Mouse (Mus musculus): ENCODE results near the gene Ipo11.

Ipo11 gene

GRCm38 (mm10) chr13:106817066-106817465 lies 119.7 kb downstream of the Ipo11 start:
- no peak for DNase-seq (ENCODE audit: extremely low spot score, low spot score)

- DNase-seq (ENCODE audit: extremely low spot score, low spot score) = no peak
Observed at GRCm38 (mm10) chr13:106813519-106813918, 123.2 kb downstream of the Ipo11 start.

- DNase-seq (ENCODE audit: extremely low spot score, low spot score) = no peak
Observed at GRCm38 (mm10) chr13:106813087-106813486, 123.7 kb downstream of the Ipo11 start.

GRCm38 (mm10) chr13:106810156-106810555 lies 126.6 kb downstream of the Ipo11 start:
- DNase-seq (ENCODE audit: extremely low spot score, low spot score) = no peak

GRCm38 (mm10) chr13:106808821-106809220 lies 127.9 kb downstream of the Ipo11 start:
- DNase-seq (ENCODE audit: extremely low spot score, low spot score) = no peak

GRCm38 (mm10) chr13:106808315-106808714 lies 128.4 kb downstream of the Ipo11 start:
- DNase-seq (ENCODE audit: extremely low spot score, low spot score) = no peak

- DNase-seq (ENCODE audit: extremely low spot score, low spot score) = no peak
Observed at GRCm38 (mm10) chr13:106807303-106807702, 129.5 kb downstream of the Ipo11 start.

GRCm38 (mm10) chr13:106805146-106805545 lies 131.6 kb downstream of the Ipo11 start:
- no peak for DNase-seq (ENCODE audit: extremely low spot score, low spot score)

- DNase-seq (ENCODE audit: extremely low spot score, low spot score) = no peak
Observed at GRCm38 (mm10) chr13:106798026-106798425, 138.7 kb downstream of the Ipo11 start.

- DNase-seq (ENCODE audit: extremely low spot score, low spot score) = no peak
Observed at GRCm38 (mm10) chr13:106788817-106789216, 147.9 kb downstream of the Ipo11 start.

- DNase-seq (ENCODE audit: extremely low spot score, low spot score) = no peak
Observed at GRCm38 (mm10) chr13:106768807-106769206, 168.0 kb downstream of the Ipo11 start.

GRCm38 (mm10) chr13:106762611-106763010 lies 174.1 kb downstream of the Ipo11 start:
- DNase-seq (ENCODE audit: extremely low spot score, low spot score) = no peak

GRCm38 (mm10) chr13:106761661-106762060 lies 175.1 kb downstream of the Ipo11 start:
- no peak for DNase-seq (ENCODE audit: extremely low spot score, low spot score)

- no peak for DNase-seq (ENCODE audit: extremely low spot score, low spot score)
Observed at GRCm38 (mm10) chr13:106760232-106760875, 176.4 kb downstream of the Ipo11 start.

GRCm38 (mm10) chr13:106755892-106756291 lies 180.9 kb downstream of the Ipo11 start:
- no peak for DNase-seq (ENCODE audit: extremely low spot score, low spot score)

- DNase-seq (ENCODE audit: extremely low spot score, low spot score) = no peak
Observed at GRCm38 (mm10) chr13:106754216-106754615, 182.5 kb downstream of the Ipo11 start.

- DNase-seq (ENCODE audit: extremely low spot score, low spot score) = no peak
Observed at GRCm38 (mm10) chr13:106751951-106752350, 184.8 kb downstream of the Ipo11 start.

GRCm38 (mm10) chr13:106746823-106747222 lies 189.9 kb downstream of the Ipo11 start:
- no peak for DNase-seq (ENCODE audit: extremely low spot score, low spot score)

- DNase-seq (ENCODE audit: extremely low spot score, low spot score) = no peak
Observed at GRCm38 (mm10) chr13:106745201-106745600, 191.6 kb downstream of the Ipo11 start.

Measured in neural tube, embryonic 10.5 days (tissue).